Mouse (Mus musculus) C2C12 (cell line): ENCODE measurements around the gene Mecr. TPM values are rescaled to one million over a fixed set of nuclear protein-coding genes. Genes with fewer than 3 reads are reported as not detected.

ENCODE experiments used
- H3K27me3 ChIP-seq: one replicate; pipeline ENCODE4 v1.6.1; 2011; ENCODE audit not compliant: control insufficient read depth, insufficient read depth, insufficient read length
- H3K36me3 ChIP-seq: one replicate; pipeline ENCODE4 v1.6.1; 2011; ENCODE audit not compliant: control insufficient read depth, insufficient read depth
- H3K4me3 ChIP-seq: one replicate; pipeline ENCODE4 v1.5.1; 2011; ENCODE audit warnings: mild to moderate bottlenecking, control low read depth; ENCODE audit not compliant: poor library complexity, insufficient read depth, severe bottlenecking
- H3K79me2 ChIP-seq: one replicate; pipeline ENCODE4 v1.6.1; 2011; ENCODE audit not compliant: control insufficient read depth, insufficient read depth
- H3K79me3 ChIP-seq: one replicate; pipeline ENCODE4 v1.6.1; 2011; ENCODE audit warnings: low read depth, control low read depth
- H3ac ChIP-seq: one replicate; pipeline ENCODE3; 2011; ENCODE audit warnings: low read depth; ENCODE audit not compliant: control insufficient read depth, insufficient read length
- CEBPB ChIP-seq: IDR thresholded peaks from one replicate; pipeline ENCODE4 v1.6.1; 2011; ENCODE audit warnings: low read depth, mild to moderate bottlenecking, control low read depth, moderate library complexity
- CTCF ChIP-seq: IDR thresholded peaks from one replicate; pipeline ENCODE4 v1.5.1; 2011; ENCODE audit not compliant: control insufficient read depth, insufficient read depth, insufficient read length
- FOSL1 ChIP-seq: IDR thresholded peaks from one replicate; pipeline ENCODE4 v1.8.0; 2011; ENCODE audit warnings: mild to moderate bottlenecking, low read length; ENCODE audit not compliant: poor library complexity, insufficient read depth, severe bottlenecking
- MAX ChIP-seq: IDR thresholded peaks from one replicate; pipeline ENCODE4 v1.6.1; 2011; ENCODE audit warnings: mild to moderate bottlenecking, control low read depth
- MYOD1 ChIP-seq: IDR thresholded peaks from one replicate; pipeline ENCODE4 v1.6.1; 2011; ENCODE audit warnings: low read depth; ENCODE audit not compliant: control insufficient read depth, insufficient read length
- MYOG ChIP-seq: IDR thresholded peaks from one replicate; pipeline ENCODE4 v1.6.1; 2011; ENCODE audit not compliant: control insufficient read depth, insufficient read length; ENCODE audit errors: extremely low read depth
- USF1 ChIP-seq: IDR thresholded peaks from one replicate; pipeline ENCODE4 v1.6.1; 2011; ENCODE audit warnings: low read depth, mild to moderate bottlenecking, control low read depth, moderate library complexity
- polyA plus RNA-seq: library from polyadenylated mRNA; unstranded; fragments of >200 nt; fragmentation: generic; extraction: Trizol; gene quantifications from one replicate; pipeline ENCODE4 v1.2.1, GENCODE M21; 2012; ENCODE audit warnings: missing spikeins

The Mecr gene
- polyA plus RNA-seq, 1 experiment: 49.4 TPM

DNA sequence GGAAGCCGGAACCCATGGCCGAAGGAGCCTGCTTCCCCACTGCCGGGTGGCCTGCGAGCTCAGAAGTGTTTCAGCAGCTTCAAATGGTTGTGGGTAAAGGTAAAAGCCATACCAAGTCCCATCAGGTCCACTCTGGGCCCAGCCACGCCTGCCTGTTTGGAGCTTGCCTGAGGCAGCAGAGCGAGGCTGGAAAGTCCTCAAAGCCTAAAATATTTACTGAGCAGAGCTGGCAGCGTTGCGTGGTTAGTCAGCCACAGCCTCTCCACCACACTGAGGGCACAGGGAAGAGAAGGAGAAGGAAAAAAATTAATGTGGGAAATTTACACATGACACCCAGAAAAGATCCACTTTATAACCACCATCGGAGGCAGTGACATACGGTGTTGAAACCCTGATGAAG lies 70.3 kb downstream of the Mecr start:
- Histone ChIP-seq H3K79me3 (no peaks in the 10 kb centered on the region), H3K79me2 (no peaks in the 10 kb centered on the region), H3K4me3 (no peak overlapping the region), H3K27me3 (no peaks in the 10 kb centered on the region), H3ac (no peak overlapping the region), H3K36me3 (no peaks in the 10 kb centered on the region)
- TF ChIP-seq CEBPB (no peak), MYOD1 (no peak), USF1 (no peak), MYOG (no peak), FOSL1 (no peak), CTCF (no peak), MAX (no peak)

DNA sequence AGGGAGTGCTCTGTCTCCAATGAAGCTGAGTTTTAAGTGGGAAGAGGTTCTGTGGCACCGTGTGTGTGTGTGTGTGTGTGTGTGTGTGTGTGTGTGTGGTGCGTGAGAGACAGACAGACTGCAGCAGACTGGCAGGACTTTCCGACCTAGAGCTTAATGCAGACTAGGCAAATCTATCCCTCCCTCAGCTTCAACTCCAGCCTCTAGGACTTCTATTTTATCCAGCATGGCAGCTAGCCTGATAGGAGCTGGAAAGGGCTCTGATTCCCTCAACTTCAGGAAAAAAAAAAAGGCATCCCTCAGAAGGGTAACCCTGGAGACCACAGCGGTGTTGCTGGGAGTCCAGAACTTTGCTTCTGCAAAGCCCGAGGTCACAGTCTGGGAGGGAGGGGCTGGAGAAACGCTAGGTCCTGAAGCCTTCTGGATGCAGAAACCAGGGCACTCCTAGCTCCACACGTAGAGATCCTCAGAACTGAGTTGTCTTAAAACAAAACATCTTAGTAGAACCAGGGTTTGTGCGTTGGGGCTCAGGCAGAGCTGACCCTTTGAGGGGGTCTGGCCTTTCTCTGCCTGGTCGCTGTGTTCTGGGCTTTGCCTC lies 70.9 kb downstream of the Mecr start:
- Histone ChIP-seq H3K36me3 (no peaks in the 10 kb centered on the region), H3K27me3 (no peaks in the 10 kb centered on the region), H3K4me3 (no peak overlapping the region), H3K79me3 (no peaks in the 10 kb centered on the region), H3K79me2 (no peaks in the 10 kb centered on the region), H3ac (no peak overlapping the region)
- no peak for TF ChIP-seq CEBPB
- no peak for TF ChIP-seq FOSL1
- TF ChIP-seq USF1: no peak
- no peak for TF ChIP-seq MYOG
- no peak for TF ChIP-seq MAX
- no peak for TF ChIP-seq CTCF
- no peak for TF ChIP-seq MYOD1

DNA sequence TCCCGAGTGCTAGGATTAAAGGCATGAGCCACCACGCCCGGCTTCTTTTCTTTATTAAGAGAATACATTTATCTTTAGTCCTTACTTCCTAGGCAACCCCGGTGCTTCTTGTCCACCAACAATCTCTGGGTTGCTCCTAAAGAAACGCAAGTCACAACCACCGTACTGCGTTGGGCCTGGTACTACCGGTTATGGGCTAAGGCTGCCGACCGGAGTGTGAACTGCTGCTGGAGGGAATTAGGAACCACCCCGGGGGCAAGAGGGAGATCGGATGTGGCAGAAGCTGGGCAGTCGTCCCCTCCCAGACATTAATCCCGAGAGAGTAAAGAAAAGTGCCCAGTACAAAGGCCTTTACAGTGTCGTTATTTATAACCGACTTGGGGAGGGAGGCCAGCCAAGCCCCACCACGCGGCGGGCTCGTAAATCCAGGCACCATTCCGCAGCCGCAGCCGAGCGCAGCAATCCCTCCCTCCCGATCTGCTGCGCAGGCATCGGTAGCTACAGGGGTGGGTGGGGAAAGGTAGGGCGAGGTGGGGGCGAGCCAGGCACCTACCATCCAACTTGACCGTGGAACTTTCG lies 71.7 kb downstream of the Mecr start:
- Histone ChIP-seq H3K4me3 (no peak overlapping the region), H3K36me3 (no peaks in the 10 kb centered on the region), H3ac (no peak overlapping the region), H3K79me2 (no peaks in the 10 kb centered on the region), H3K27me3 (no peaks in the 10 kb centered on the region), H3K79me3 (no peaks in the 10 kb centered on the region)
- TF ChIP-seq FOSL1 (no peak), MAX (no peak), CTCF (no peak), MYOD1 (no peak), CEBPB (no peak), USF1 (no peak), MYOG (no peak)

DNA sequence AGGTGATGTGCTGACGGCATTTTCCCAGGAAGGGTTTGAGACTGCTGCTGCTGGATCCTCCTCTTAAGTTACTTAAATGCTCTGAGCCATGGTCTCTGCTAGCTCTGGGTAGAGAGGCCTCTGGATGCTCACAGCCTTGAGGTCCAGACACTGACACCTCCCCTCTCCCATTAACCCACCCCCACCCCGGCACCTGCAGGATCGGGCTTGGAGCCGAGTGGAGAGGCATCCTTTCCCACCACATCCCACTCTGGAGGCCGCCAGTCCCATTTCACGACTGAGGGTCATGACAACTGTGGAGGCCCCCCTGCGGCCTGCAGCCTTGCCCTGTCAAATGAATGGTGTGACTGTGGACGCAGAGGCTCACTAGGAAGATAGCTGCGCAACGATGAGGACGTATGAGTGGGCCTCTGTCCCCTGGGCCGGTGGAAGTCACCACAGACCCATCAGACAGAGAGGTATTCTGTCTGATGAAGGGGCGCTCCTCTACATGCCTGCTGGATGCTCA lies 72.6 kb downstream of the Mecr start:
- Histone ChIP-seq H3K79me3 (no peaks in the 10 kb centered on the region), H3K4me3 (no peak overlapping the region), H3K27me3 (no peaks in the 10 kb centered on the region), H3K79me2 (no peaks in the 10 kb centered on the region), H3ac (no peak overlapping the region), H3K36me3 (no peaks in the 10 kb centered on the region)
- TF ChIP-seq USF1 (no peak), CEBPB (no peak), CTCF (no peak), MAX (no peak), MYOG (no peak), MYOD1 (no peak), FOSL1 (no peak)

DNA sequence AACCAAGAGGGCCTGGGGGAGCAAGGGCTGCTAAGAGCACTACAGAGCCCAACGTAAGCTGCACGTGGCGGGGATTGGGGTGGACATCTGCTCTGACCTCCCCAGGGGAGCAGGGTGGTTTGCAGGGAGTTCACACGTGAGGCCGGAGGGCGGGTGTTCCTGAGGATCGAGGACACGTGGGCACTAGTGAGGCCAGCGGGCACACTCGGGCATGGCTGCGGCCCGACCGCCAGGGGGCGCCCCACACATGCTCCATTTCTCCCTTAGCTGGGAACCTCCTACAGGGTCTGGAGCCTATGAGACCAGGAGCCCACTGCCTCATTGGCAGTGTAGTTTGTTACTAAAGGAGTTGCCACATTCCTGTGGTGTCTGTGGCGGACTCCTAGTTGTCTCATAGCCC lies 73.2 kb downstream of the Mecr start:
- Histone ChIP-seq H3K79me3 (no peaks in the 10 kb centered on the region), H3K36me3 (no peaks in the 10 kb centered on the region), H3K27me3 (no peaks in the 10 kb centered on the region), H3ac (no peak overlapping the region), H3K4me3 (no peak overlapping the region), H3K79me2 (no peaks in the 10 kb centered on the region)
- TF ChIP-seq MYOG: no peak
- TF ChIP-seq CTCF: peak; percentile 97
- TF ChIP-seq MAX: peak; percentile 41
- TF ChIP-seq USF1: peak; percentile 58

DNA sequence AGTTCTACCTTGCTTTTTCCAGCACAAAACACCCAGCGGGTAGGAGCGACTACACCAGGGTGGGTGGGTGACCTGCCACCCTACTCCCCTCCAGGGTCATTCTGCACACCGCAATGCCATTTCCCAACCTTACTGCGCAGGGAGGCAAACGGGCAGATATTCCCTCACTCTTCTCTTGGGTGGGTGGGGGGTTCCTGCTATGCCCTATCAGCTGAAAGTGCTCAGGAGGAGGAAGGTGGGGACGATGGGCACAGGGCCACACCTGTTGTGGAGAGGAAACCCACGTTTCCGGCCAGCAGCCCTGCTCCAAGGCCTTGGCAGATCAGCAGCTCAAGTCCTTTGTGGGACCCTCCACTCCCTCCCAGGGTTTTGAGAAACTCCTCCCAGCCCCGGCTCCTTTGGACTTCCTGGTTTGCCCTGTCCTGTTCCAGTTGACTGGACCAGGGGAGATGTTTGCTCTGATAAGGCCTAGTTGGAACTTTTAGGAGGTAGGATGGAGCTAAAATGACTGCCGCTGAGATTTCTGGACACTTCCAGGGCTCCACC lies 73.8 kb downstream of the Mecr start:
- H3K36me3 ChIP-seq: no peaks in the 10 kb centered on the region
- no peak overlapping the region for H3ac ChIP-seq
- H3K27me3 ChIP-seq: no peaks in the 10 kb centered on the region
- no peak overlapping the region for H3K4me3 ChIP-seq
- no peak for TF ChIP-seq USF1
- TF ChIP-seq FOSL1: no peak
- TF ChIP-seq MYOD1: no peak
- TF ChIP-seq MAX: no peak
- no peak for TF ChIP-seq CEBPB
- no peak for TF ChIP-seq CTCF
- no peaks in the 10 kb centered on the region for H3K79me2 ChIP-seq
- H3K79me3 ChIP-seq: no peaks in the 10 kb centered on the region

Other genes starting within 250 kb of the Mecr start
- 0.07 TPM for gene Ptpru, start 5.2 kb upstream of the Mecr start, polyA plus RNA-seq
- gene Srsf4, start 30.1 kb downstream of the Mecr start, polyA plus RNA-seq: 55.4 TPM
- 2.3 TPM for gene Tmem200b, start 78.3 kb downstream of the Mecr start, polyA plus RNA-seq
- not detected for gene Gm10300, start 231.2 kb downstream of the Mecr start, polyA plus RNA-seq
- 7.1 TPM for gene Epb41, start 231.9 kb downstream of the Mecr start, polyA plus RNA-seq